Mouse (Mus musculus): ENCODE measurements around the gene Hnrnpf. TPM values are rescaled to one million over a fixed set of nuclear protein-coding genes. Genes with fewer than 3 reads are reported as not detected.

The Hnrnpf gene
- total RNA-seq, 1 experiment: 669 TPM

GRCm38 (mm10) chr6:117908424-117908900, 8.3 kb downstream of the Hnrnpf start:
- no peak for DNase-seq (ENCODE audit: low read depth, low spot score)
- peaks cover 2 to 9% of the 10 kb centered on the region in 2 experiments; a peak in 2 of 4 replicates for H3K4me1 ChIP-seq (ENCODE audit: control insufficient read depth in 2 of 2, insufficient read depth in 2 of 2, low read length in 2 of 2, poor library complexity in 1 of 2)
- H3K36me3 ChIP-seq (ENCODE audit: control insufficient read depth, insufficient read depth, low read length, poor library complexity, severe bottlenecking): peaks cover 1% of the 10 kb centered on the region; the same call in 1 of the 2 replicates
- no peaks in the 10 kb centered on the region for H3K9me3 ChIP-seq (ENCODE audit: control insufficient read depth, insufficient read depth, low read depth, low read length)
- TF ChIP-seq MAFK (IDR thresholded peaks at IDR 0.05; ENCODE audit: insufficient read depth, low read depth, low read length): no peak
- no peak for TF ChIP-seq ZC3H11A (IDR thresholded peaks at IDR 0.05; ENCODE audit: borderline replicate concordance, low read depth, low read length)
- TF ChIP-seq CHD2 (IDR thresholded peaks at IDR 0.05; ENCODE audit: low read depth, low read length): peak; percentile 57; the same call in 1 of the 2 replicates
- peak; percentile 95 for TF ChIP-seq ZNF384 (IDR thresholded peaks at IDR 0.05; ENCODE audit: low read depth, low read length)
- in situ Hi-C loops (cut with MboI; ENCODE audit: low sequenced_read_pairs in 2 of 2, unreplicated experiment in 2 of 2): no loop called here
- peak overlapping the region; percentile 96; the same call in 1 of the 2 replicates for H3K27ac ChIP-seq (ENCODE audit: insufficient read depth, low read depth, low read length, poor library complexity, severe bottlenecking)
- peak overlapping the region; percentile 95 for H3K9ac ChIP-seq (ENCODE audit: insufficient read depth, low read depth, low read length, poor library complexity, severe bottlenecking)
- H3K4me3 ChIP-seq (ENCODE audit: insufficient read depth in 1 of 2, low read depth in 1 of 2, low read length in 2 of 2, poor library complexity in 1 of 2, severe bottlenecking in 1 of 2): peak overlapping the region; percentile 89 to 91

- in situ Hi-C loops (cut with MboI; ENCODE audit: low sequenced_read_pairs in 2 of 2, unreplicated experiment in 2 of 2): no loop called here
- DNase-seq (ENCODE audit: low read depth, low spot score): no peak
- Histone ChIP-seq H3K9ac (ENCODE audit: insufficient read depth, low read depth, low read length, poor library complexity, severe bottlenecking) (peak overlapping the region; percentile 14; the same call in 1 of the 2 replicates), H3K27ac (ENCODE audit: insufficient read depth, low read depth, low read length, poor library complexity, severe bottlenecking) (no peak overlapping the region), H3K4me1 (ENCODE audit: control insufficient read depth in 2 of 2, insufficient read depth in 2 of 2, low read length in 2 of 2, poor library complexity in 1 of 2) (peaks cover 2 to 14% of the 10 kb centered on the region in 2 experiments; a peak in 2 of 4 replicates), H3K4me3 (ENCODE audit: insufficient read depth in 1 of 2, low read depth in 1 of 2, low read length in 2 of 2, poor library complexity in 1 of 2, severe bottlenecking in 1 of 2) (peak overlapping the region; percentile 89 to 91), H3K9me3 (ENCODE audit: control insufficient read depth, insufficient read depth, low read depth, low read length) (no peaks in the 10 kb centered on the region), H3K36me3 (ENCODE audit: control insufficient read depth, insufficient read depth, low read length, poor library complexity, severe bottlenecking) (peaks cover 1% of the 10 kb centered on the region; the same call in 1 of the 2 replicates)
- no peak for TF ChIP-seq CHD2 (IDR thresholded peaks at IDR 0.05; ENCODE audit: low read depth, low read length)
- no peak for TF ChIP-seq HCFC1 (IDR thresholded peaks at IDR 0.05; ENCODE audit: borderline replicate concordance, insufficient read depth, low read length)
- no peak for TF ChIP-seq ZNF384 (IDR thresholded peaks at IDR 0.05; ENCODE audit: low read depth, low read length)
- TF ChIP-seq ZC3H11A (IDR thresholded peaks at IDR 0.05; ENCODE audit: borderline replicate concordance, low read depth, low read length): no peak
- TF ChIP-seq MAFK (IDR thresholded peaks at IDR 0.05; ENCODE audit: insufficient read depth, low read depth, low read length): no peak
Measured at GRCm38 (mm10) chr6:117910120-117910661, 10.1 kb downstream of the Hnrnpf start.

- no peak for DNase-seq (ENCODE audit: low read depth, low spot score)
- in situ Hi-C loops (cut with MboI; ENCODE audit: low sequenced_read_pairs in 2 of 2, unreplicated experiment in 2 of 2): no loop called here
- TF ChIP-seq CHD2 (IDR thresholded peaks at IDR 0.05; ENCODE audit: low read depth, low read length): no peak
- no peak for TF ChIP-seq MAFK (IDR thresholded peaks at IDR 0.05; ENCODE audit: insufficient read depth, low read depth, low read length)
- TF ChIP-seq ZC3H11A (IDR thresholded peaks at IDR 0.05; ENCODE audit: borderline replicate concordance, low read depth, low read length): no peak
- TF ChIP-seq HCFC1 (IDR thresholded peaks at IDR 0.05; ENCODE audit: borderline replicate concordance, insufficient read depth, low read length): no peak
- TF ChIP-seq ZNF384 (IDR thresholded peaks at IDR 0.05; ENCODE audit: low read depth, low read length): no peak
- Histone ChIP-seq H3K27ac (ENCODE audit: insufficient read depth, low read depth, low read length, poor library complexity, severe bottlenecking) (no peak overlapping the region), H3K4me3 (ENCODE audit: insufficient read depth in 1 of 2, low read depth in 1 of 2, low read length in 2 of 2, poor library complexity in 1 of 2, severe bottlenecking in 1 of 2) (no peak overlapping the region), H3K9ac (ENCODE audit: insufficient read depth, low read depth, low read length, poor library complexity, severe bottlenecking) (no peak overlapping the region), H3K36me3 (ENCODE audit: control insufficient read depth, insufficient read depth, low read length, poor library complexity, severe bottlenecking) (peaks cover 13% of the 10 kb centered on the region), H3K9me3 (ENCODE audit: control insufficient read depth, insufficient read depth, low read depth, low read length) (no peaks in the 10 kb centered on the region), H3K4me1 (ENCODE audit: control insufficient read depth in 2 of 2, insufficient read depth in 2 of 2, low read length in 2 of 2, poor library complexity in 1 of 2) (peaks cover 2 to 18% of the 10 kb centered on the region in 2 experiments; a peak in 2 of 4 replicates)
Measured at GRCm38 (mm10) chr6:117914541-117914940, 14.4 kb downstream of the Hnrnpf start.

GRCm38 (mm10) chr6:117916205-117916736, 16.1 kb downstream of the Hnrnpf start:
- H3K9ac ChIP-seq (ENCODE audit: insufficient read depth, low read depth, low read length, poor library complexity, severe bottlenecking): peak overlapping the region; percentile 99
- H3K27ac ChIP-seq (ENCODE audit: insufficient read depth, low read depth, low read length, poor library complexity, severe bottlenecking): peak overlapping the region; percentile 100
- peak overlapping the region; percentile 79 to 95 for H3K4me3 ChIP-seq (ENCODE audit: insufficient read depth in 1 of 2, low read depth in 1 of 2, low read length in 2 of 2, poor library complexity in 1 of 2, severe bottlenecking in 1 of 2)
- TF ChIP-seq ZNF384 (IDR thresholded peaks at IDR 0.05; ENCODE audit: low read depth, low read length): no peak
- no peak for TF ChIP-seq CHD2 (IDR thresholded peaks at IDR 0.05; ENCODE audit: low read depth, low read length)
- TF ChIP-seq ZC3H11A (IDR thresholded peaks at IDR 0.05; ENCODE audit: borderline replicate concordance, low read depth, low read length): no peak
- TF ChIP-seq HCFC1 (IDR thresholded peaks at IDR 0.05; ENCODE audit: borderline replicate concordance, insufficient read depth, low read length): no peak
- TF ChIP-seq MAFK (IDR thresholded peaks at IDR 0.05; ENCODE audit: insufficient read depth, low read depth, low read length): no peak
- no peak for DNase-seq (ENCODE audit: low read depth, low spot score)
- H3K4me1 ChIP-seq (ENCODE audit: control insufficient read depth in 2 of 2, insufficient read depth in 2 of 2, low read length in 2 of 2, poor library complexity in 1 of 2): peaks cover 2 to 16% of the 10 kb centered on the region in 2 experiments; a peak in 2 of 4 replicates
- in situ Hi-C loops (cut with MboI; ENCODE audit: low sequenced_read_pairs in 2 of 2, unreplicated experiment in 2 of 2): no loop called here
- H3K9me3 ChIP-seq (ENCODE audit: control insufficient read depth, insufficient read depth, low read depth, low read length): no peaks in the 10 kb centered on the region
- H3K36me3 ChIP-seq (ENCODE audit: control insufficient read depth, insufficient read depth, low read length, poor library complexity, severe bottlenecking): peaks cover 21% of the 10 kb centered on the region

All from ES-E14 (cell line).